Mouse (Mus musculus) embryonic facial prominence, embryonic 14.5 days (tissue): Measurements from ENCODE around the gene Rnf186. TPM values are rescaled to one million over a fixed set of nuclear protein-coding genes. Genes with fewer than 3 reads are reported as not detected.

Source experiments
- ATAC-seq: fragments of 200-750 bp; cut with Nextera tagmentation; 2 replicates; pipeline ENCODE4 v1.8.0; 2017; ENCODE audit warnings: low read depth, moderate number of reproducible peaks, moderate TSS enrichment
- DNase-seq: peaks from one replicate; pipeline ENCODE4 v3.0.0-alpha.2; 2015; ENCODE audit warnings: low spot score
- H3K27ac ChIP-seq: fragments of 300-500 bp; sonication (generic); replicated peaks from 2 replicates; pipeline ENCODE4 v1.5.1; 2014; ENCODE audit warnings: low read depth, mild to moderate bottlenecking, low read length, moderate library complexity
- H3K27me3 ChIP-seq: fragments of 300-500 bp; sonication (generic); replicated peaks from 2 replicates; pipeline ENCODE4 v1.6.1; 2014; ENCODE audit warnings: low read length; ENCODE audit not compliant: control insufficient read depth, insufficient read depth
- H3K36me3 ChIP-seq: fragments of 300-500 bp; sonication (generic); 2 replicates; pipeline ENCODE4 v1.6.1; 2014; ENCODE audit warnings: low read length, mixed read lengths; ENCODE audit not compliant: control insufficient read depth, insufficient read depth
- H3K4me1 ChIP-seq: fragments of 300-500 bp; sonication (generic); 2 replicates; pipeline ENCODE4 v1.6.1; 2014; ENCODE audit warnings: antibody characterized with exemption, low read length; ENCODE audit not compliant: control insufficient read depth, insufficient read depth
- H3K4me2 ChIP-seq: fragments of 300-500 bp; sonication (generic); 2 replicates; pipeline ENCODE4 v1.6.1; 2014; ENCODE audit warnings: low read depth, mild to moderate bottlenecking, low read length, moderate library complexity, mixed read lengths
- H3K4me3 ChIP-seq: fragments of 300-500 bp; sonication (generic); 2 replicates; pipeline ENCODE4 v1.5.1; 2014; ENCODE audit warnings: low read depth, mild to moderate bottlenecking, low read length
- H3K9ac ChIP-seq: fragments of 300-500 bp; sonication (generic); 2 replicates; pipeline ENCODE4 v1.6.1; 2014; ENCODE audit warnings: low read depth, mild to moderate bottlenecking, low read length, moderate library complexity, mixed read lengths
- H3K9me3 ChIP-seq: fragments of 300-500 bp; sonication (generic); 2 replicates; pipeline ENCODE4 v1.6.1; 2016; ENCODE audit warnings: low read length; ENCODE audit not compliant: control insufficient read depth
- WGBS: fragments of 180-500 bp; shearing (Covaris S2); extraction: QIAGEN DNeasy Blood & Tissue Kit; methylation state at CpG from one replicate; pipeline ENCODE4 v1.1.7; 2014; 5-methylcytosine and 5-hydroxymethylcytosine counted together
- polyA plus RNA-seq: library from polyadenylated mRNA; unstranded; fragments of >200 nt; fragmentation: Nextera tagmentation; extraction: Ambion mirVana; gene quantifications from 2 replicates; pipeline ENCODE4 v1.2.1, GENCODE M21; 2014

The Rnf186 gene
- not detected in 2 replicates for polyA plus RNA-seq

DNA sequence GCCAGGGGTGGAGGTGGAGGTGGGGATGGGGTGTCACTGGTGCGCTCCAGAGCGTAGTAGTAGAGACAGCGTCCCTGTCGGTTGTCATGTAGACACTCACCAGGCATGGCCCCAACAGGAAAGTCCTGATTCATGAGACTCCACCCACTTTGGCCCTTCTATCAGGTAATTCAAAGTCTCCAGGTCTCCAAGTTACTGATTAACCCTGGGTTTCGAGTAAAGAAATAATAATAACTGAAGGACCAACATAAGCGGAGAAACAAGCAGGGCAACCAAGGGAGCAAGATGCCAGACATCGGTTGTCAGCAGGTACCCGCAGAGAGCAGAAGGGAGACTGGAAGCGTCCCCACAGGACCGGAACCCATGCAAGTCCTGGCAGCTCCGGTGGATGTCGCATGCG lies at the start of gene Rnf186:
Gene Rnf186, plus strand, starts transcription at position 247 of the 400 bp plus-strand sequence.
- WGBS, result 84% methylated on average over 13 of the region's 13 CpGs
- Histone ChIP-seq H3K4me1 (peaks cover under 1% of the 10 kb centered on the region; the same call in 1 of the 2 replicates), H3K4me3 (no peak within 1 kb of the TSS), H3K27me3 (no peaks in the 10 kb centered on the region), H3K36me3 (no peaks in the 10 kb centered on the region), H3K27ac (no peak within 1 kb of the TSS), H3K4me2 (no peak within 1 kb of the TSS), H3K9me3 (no peaks in the 10 kb centered on the region), H3K9ac (no peak within 1 kb of the TSS)
- no peak for ATAC-seq
- DNase-seq, result no peak

DNA sequence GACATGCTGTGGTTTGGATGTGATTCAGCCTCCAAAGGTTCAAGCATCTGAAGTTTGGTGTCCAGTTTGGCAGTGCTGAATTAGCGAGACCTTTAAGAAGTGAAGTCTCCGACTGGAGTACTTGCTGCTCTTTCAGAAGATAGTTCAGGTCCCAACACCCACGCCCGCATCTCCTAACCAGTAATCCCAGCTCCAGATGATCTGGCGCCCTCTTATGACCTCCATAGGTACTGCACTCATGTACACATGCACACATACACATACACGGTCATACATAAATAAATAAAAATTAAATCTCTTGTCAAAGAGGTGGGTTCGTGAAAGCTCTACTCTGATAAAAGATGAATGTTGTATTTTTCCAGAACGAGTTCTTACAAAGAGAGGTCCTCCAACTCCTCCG lies 49.6 kb upstream of the Rnf186 start:
- Histone ChIP-seq H3K9me3 (no peaks in the 10 kb centered on the region), H3K27me3 (no peaks in the 10 kb centered on the region), H3K4me2 (no peak overlapping the region), H3K36me3 (no peaks in the 10 kb centered on the region), H3K4me1 (peaks cover 8% of the 10 kb centered on the region), H3K9ac (no peak overlapping the region), H3K4me3 (no peak overlapping the region), H3K27ac (no peak overlapping the region)
- DNase-seq (no peak), ATAC-seq (no peak)
- 81% methylated on average over 9 of the region's 9 CpGs for WGBS

DNA sequence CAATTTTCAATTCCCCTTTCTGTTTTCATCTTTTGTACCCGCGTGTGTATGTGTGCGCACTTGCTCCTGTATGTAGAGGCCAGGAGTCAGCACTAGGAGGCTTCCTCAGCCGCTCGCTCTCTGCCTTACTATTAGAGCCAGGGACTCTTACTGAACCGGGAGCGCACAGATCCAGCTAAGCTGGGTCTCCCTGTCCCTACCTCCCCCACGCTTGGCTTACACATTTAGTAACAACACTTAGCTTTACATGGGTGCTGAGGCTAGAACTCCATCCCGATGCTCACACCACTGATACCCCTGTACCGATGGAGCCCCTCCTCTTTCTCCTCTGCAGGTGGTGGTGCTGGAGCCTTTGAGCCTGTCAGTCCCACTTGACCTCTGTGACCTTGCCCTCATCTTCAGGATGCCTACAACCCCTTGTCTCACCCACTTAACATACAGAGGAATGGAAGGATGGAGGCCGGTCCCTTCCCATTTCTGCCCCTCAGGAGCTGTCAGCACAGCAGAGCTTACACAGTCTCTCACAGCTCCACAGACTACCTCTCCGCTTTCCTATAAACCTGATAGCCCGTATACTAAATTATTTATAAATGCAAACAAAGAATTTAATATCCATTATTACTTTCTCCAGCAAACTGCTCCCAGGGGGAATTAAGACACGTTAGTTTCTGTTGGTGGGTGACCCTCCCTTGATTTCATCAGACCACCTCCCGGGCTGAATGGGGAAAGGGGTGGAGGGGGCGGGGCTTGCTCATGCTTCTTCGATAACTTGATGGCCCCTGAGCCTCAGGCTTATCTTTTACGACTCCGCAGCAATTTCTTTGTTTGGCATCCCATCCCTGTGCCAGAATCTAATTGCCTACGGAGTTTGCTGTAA lies 45.4 kb upstream of the Rnf186 start:
- H3K27ac ChIP-seq, result no peak overlapping the region
- H3K4me3 ChIP-seq, result peak overlapping the region; percentile 21
- DNase-seq (no peak), ATAC-seq (no peak)
- H3K4me1 ChIP-seq, result no peaks in the 10 kb centered on the region
- 40% methylated on average over 20 of the region's 20 CpGs for WGBS
- H3K9me3 ChIP-seq, result no peaks in the 10 kb centered on the region
- no peaks in the 10 kb centered on the region for H3K27me3 ChIP-seq
- no peaks in the 10 kb centered on the region for H3K36me3 ChIP-seq
- no peak overlapping the region; the same call in 1 of the 2 replicates for H3K9ac ChIP-seq
- peak overlapping the region; percentile 47 for H3K4me2 ChIP-seq

DNA sequence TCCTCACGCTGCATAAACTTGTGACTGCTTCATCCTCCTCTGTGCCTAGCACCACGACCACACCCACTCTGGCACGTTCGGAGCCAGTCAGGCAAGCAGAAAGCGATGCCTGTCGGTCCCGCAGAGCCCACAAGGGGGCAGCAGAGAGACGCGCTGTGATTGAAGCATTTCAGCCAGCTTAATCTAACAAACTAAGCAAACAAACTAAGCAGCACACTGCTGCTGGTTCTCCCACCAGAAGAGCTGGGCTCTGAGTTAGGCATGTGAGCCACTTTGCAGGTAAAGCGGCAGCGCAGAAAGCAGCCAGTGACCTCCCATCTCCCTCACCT lies 44.8 kb upstream of the Rnf186 start:
- ATAC-seq, result peak; percentile 74
- H3K27ac ChIP-seq, result no peak overlapping the region
- peak overlapping the region; percentile 47 for H3K4me2 ChIP-seq
- peak overlapping the region; percentile 21 for H3K4me3 ChIP-seq
- DNase-seq, result peak; percentile 93
- H3K36me3 ChIP-seq, result no peaks in the 10 kb centered on the region
- no peaks in the 10 kb centered on the region for H3K9me3 ChIP-seq
- WGBS, result 1% methylated on average over 11 of the region's 11 CpGs
- no peak overlapping the region; the same call in 1 of the 2 replicates for H3K9ac ChIP-seq
- no peaks in the 10 kb centered on the region for H3K27me3 ChIP-seq
- no peaks in the 10 kb centered on the region for H3K4me1 ChIP-seq

DNA sequence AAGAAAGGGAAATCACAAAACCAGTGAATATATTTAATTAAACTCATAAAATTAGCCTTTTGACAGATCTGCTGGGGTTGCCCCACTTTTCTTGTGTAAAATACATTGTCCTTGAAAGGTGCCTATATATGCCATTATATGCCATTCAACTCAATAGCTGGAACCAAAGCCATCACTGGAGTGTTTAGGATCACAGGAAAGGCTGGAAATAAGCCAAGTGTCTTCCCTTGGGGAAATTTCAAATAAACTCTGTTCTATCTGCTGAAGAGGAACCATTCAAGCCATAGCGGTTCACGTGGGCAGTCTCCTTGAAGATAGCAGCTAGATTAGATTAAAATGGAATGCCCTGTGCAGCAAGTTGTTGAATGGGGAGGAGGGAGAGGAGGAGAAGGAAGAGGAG lies 41.4 kb upstream of the Rnf186 start:
- H3K36me3 ChIP-seq, result no peaks in the 10 kb centered on the region
- 57% methylated on average over 2 of the region's 2 CpGs for WGBS

DNA sequence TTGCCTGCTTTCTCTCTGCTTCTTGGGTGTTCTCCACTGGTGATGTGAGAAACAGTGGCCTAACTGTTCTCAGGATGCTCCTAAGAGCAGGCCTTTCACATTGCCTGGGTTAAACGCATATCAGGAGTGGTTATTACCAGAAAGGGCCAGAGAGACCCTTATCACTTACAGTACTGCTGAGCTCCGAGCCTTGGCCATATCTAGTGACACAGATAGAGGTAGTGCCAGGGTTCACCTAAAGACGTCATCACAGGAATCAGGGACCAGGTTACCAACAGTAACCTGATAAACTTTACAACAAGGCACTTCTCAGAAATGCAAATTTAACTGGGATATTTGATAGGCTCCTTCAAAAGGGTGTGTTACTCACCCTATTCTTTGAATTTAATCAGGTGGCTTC lies 33.0 kb upstream of the Rnf186 start:
- no peak for DNase-seq
- H3K27me3 ChIP-seq, result no peaks in the 10 kb centered on the region
- H3K27ac ChIP-seq, result no peak overlapping the region
- H3K9me3 ChIP-seq, result no peaks in the 10 kb centered on the region
- ATAC-seq, result no peak
- no peak overlapping the region for H3K4me3 ChIP-seq
- H3K9ac ChIP-seq, result no peak overlapping the region
- no peaks in the 10 kb centered on the region for H3K36me3 ChIP-seq
- H3K4me2 ChIP-seq, result no peak overlapping the region
- H3K4me1 ChIP-seq, result no peaks in the 10 kb centered on the region
- WGBS, result 69% methylated on average over 3 of the region's 3 CpGs

More for the DNA sequence above, 41.4 kb upstream of the Rnf186 start:
- DNase-seq (no peak), ATAC-seq (no peak)
- Histone ChIP-seq H3K4me1 (no peaks in the 10 kb centered on the region), H3K27ac (no peak overlapping the region), H3K27me3 (no peaks in the 10 kb centered on the region), H3K9ac (no peak overlapping the region), H3K4me2 (no peak overlapping the region), H3K9me3 (no peaks in the 10 kb centered on the region), H3K4me3 (no peak overlapping the region)

DNA sequence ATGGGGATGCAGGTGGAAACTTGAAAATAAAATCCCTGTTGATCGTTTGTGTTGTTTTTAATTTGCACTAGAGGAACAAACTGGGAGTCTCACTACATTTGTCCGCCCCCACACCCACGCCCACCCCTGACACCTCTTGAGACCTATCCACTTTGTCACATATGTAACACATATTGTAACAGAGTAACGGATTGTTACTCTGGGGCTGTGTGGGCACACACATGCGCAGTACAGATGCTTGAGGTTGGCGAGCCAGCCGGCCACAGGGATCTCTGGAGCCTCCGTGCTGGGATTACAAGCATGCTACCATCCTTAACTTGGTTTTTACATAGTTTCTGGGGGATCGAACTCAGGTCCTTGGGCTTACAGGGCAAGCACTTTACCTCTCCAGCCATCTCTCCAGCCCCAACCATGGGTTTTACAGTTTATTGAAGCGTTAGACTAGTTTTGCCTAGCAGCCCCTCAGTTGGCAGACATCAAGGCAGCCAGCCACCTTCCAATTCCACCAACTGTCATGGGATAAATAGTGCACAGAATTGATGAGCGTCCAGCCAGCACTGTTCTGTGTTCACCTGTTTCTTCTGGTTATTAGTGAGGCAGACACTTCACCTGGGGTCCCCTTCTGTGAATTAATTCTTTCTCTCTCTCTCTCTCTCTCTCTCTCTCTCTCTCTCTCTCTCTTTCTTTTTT lies 32.3 kb upstream of the Rnf186 start:
- Histone ChIP-seq H3K27me3 (no peaks in the 10 kb centered on the region), H3K9me3 (no peaks in the 10 kb centered on the region), H3K4me2 (no peak overlapping the region), H3K4me1 (no peaks in the 10 kb centered on the region), H3K27ac (no peak overlapping the region), H3K36me3 (no peaks in the 10 kb centered on the region), H3K9ac (no peak overlapping the region), H3K4me3 (no peak overlapping the region)
- 81% methylated on average over 11 of the region's 11 CpGs for WGBS
- ATAC-seq, result no peak
- DNase-seq, result no peak

DNA sequence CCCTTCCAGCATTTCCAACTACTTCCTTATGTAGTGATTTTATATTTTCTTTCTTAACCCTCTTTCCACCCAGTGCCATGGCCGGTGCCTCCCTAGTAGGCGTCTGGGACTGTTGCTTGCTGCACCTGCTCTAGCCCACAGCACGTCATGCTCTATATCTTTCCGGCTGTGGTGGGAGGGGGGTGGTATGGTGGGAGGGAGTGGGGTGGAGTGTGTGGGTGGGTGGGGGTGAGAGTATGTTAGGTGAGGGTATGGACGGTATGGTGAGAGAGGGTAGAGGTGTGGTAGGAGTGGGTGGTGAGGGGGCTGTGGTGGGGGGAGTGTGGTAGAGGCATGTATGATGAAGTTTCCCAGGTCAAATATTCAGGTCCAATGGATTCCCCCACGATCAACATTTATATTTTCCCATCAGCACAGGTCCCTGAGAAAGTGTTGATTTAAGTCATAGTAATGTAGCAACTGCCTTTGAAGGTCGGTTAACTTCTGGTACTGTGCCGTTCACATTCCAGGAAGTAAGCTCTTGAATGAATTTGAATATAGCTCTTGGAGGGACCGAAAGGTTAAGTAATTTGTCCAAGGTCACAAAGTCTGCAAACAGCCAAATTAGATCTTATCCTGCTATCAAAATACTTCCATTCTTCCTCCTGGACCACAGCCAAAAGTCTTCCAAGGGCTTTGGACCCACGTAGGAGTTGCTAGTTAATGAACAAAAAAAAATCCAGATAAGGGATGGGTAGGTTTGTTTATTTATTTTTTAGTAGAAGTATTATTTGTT lies 28.2 kb upstream of the Rnf186 start:
- Histone ChIP-seq H3K4me3 (no peak overlapping the region), H3K9ac (no peak overlapping the region), H3K4me1 (peaks cover 11% of the 10 kb centered on the region), H3K9me3 (no peaks in the 10 kb centered on the region), H3K4me2 (no peak overlapping the region), H3K27me3 (no peaks in the 10 kb centered on the region), H3K36me3 (no peaks in the 10 kb centered on the region), H3K27ac (no peak overlapping the region)
- 65% methylated on average over 10 of the region's 10 CpGs for WGBS
- DNase-seq, result no peak
- ATAC-seq, result no peak
